8 mouse cellular contexts compared by ENCODE assay signal in the genomic region with DNA sequence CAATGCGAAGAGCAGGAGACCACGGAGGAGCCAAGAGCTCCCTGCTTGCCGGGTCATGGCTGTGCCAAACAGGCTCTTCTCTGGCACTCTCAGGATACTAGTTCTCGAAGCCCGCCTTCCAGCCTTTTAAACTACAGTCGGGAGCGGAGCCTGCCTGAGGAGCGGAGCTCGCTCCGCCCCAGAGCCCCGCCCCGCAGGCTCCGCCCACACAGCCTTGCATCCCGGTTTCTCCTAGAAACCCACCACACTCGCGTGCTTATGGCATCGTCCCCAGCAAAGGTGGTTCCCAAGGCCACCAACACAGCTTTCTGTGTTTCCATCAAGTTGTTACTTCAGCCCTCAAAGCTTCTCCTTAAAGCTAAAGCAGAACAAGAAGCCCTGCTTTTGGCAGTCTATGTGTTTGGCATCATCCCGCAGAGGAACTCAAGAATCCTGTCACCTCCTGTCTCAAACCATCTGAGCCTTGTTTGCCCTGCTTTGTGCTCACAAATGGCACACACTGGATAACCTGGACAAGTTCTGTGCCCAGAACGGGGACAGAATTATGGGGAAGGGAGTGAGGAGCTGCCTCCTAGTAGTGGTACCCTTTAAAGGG. TPM values are rescaled to one million over a fixed set of nuclear protein-coding genes. Genes with fewer than 3 reads are reported as not detected.
DNase-seq lines count a peak whose midpoint lies in the region.

A gene (minus strand): TSS at position 156 of the 595 bp plus-strand sequence.

- DNase-seq in R1 (ENCODE audit: low read depth, low spot score) = peak; percentile 80
- DNase-seq in cerebellum, postnatal 14 days = peak; percentile 73 to 76
- DNase-seq in frontal cortex, adult 2 months (ENCODE audit: extremely low spot score in 1 of 2, low spot score in 1 of 2) = peak in 1 of 2 experiments; percentile 62
- DNase-seq in heart, postnatal 36 days = peak; percentile 76 to 77
- DNase-seq in layer of hippocampus, adult 18-20 months (ENCODE audit: low spot score in 2 of 2) = peak; percentile 47 to 63
- peak; percentile 88 for DNase-seq in lung, postnatal 10 days
- DNase-seq in ovary, postnatal 36 days (ENCODE audit: low spot score) = peak; percentile 76
- DNase-seq in urinary bladder, adult 2 months (ENCODE audit: low spot score) = peak; percentile 44

- intact Hi-C loops in heart, postnatal 36 days (cut with DNase I) = loop anchor here (2.0 to 5.0 kb wide), 3 partner anchors 42 to 247 kb away; a partner anchor contains a TSS

RNA-seq across cellular contexts. Expression of the gene that starts here (rescaled TPM):
- polyA plus RNA-seq in frontal cortex, adult 2 months (2012; rRNA removed) = 74.1 and 95.3 TPM in 2 replicates
- 1 to 10 TPM; 5.9 to 8.8 TPM for total RNA-seq in heart, postnatal 36 days (2021)
- 10 to 100 TPM in 1 of 2 experiments, 1 to 10 TPM in 1; 10.0 to 10.6 TPM for total RNA-seq in layer of hippocampus, adult 18-20 months (2021)
- 4.2 and 5.5 TPM in 2 replicates for polyA plus RNA-seq in urinary bladder, adult 2 months (2012; rRNA removed)

Comparison
In these comparisons a context has a peak if more than half of its experiments do, and no peak if none do; other contexts are left out.
1. RNA of the gene that starts here (polyA plus RNA-seq): 74.1 to 95.3 TPM in frontal cortex, adult 2 months; 4.2 to 5.5 TPM in urinary bladder, adult 2 months; every median in the first group is over 10 times any median in the second.